Mouse (Mus musculus) olfactory bulb, adult 2 months (tissue): ENCODE measurements at regions not wholly inside any gene's neighbourhood (a gene's known extent, or its start where the extent isn't known, plus 50 kb on each side); places are given as distances from the start of the nearest gene placed in this dataset.

Experiments used
- CTCF ChIP-seq: fragments of 200-500 bp; IDR thresholded peaks from 2 replicates; pipeline ENCODE4 v1.5.1; 2012; ENCODE audit warnings: low read depth, mild to moderate bottlenecking, low read length, moderate library complexity; ENCODE audit not compliant: insufficient read depth
- POLR2A ChIP-seq: fragments of 200-500 bp; IDR thresholded peaks from 2 replicates; pipeline ENCODE4 v1.6.1; 2012; ENCODE audit warnings: mild to moderate bottlenecking, low read depth, low read length, moderate library complexity; ENCODE audit not compliant: insufficient read depth

- TF ChIP-seq CTCF = no peak
- no peak for TF ChIP-seq POLR2A
These were observed 480.9 kb upstream of the Klhl29 start for GRCm38 (mm10) chr12:5856421-5856820.
